Mouse (Mus musculus): ENCODE results near the gene Camta1. TPM values are rescaled to one million over a fixed set of nuclear protein-coding genes. Genes with fewer than 3 reads are reported as not detected.
A peak's percentile ranks its signal among the peaks of the same experiment; 100 is the strongest.

Gene Camta1
- polyA plus RNA-seq, 1 experiment from 2014 or later: 122 TPM

- Histone ChIP-seq H3K27me3 (ENCODE audit: poor library complexity, severe bottlenecking) (no peaks in the 10 kb centered on the region), H3K36me3 (replicated peaks) (no peaks in the 10 kb centered on the region), H3K4me3 (no peak overlapping the region), H3K9me3 (no peaks in the 10 kb centered on the region), H3K27ac (no peak overlapping the region), H3K4me1 (peaks cover 9% of the 10 kb centered on the region; the same call in 1 of the 2 replicates)
- DNase-seq (ENCODE audit: extremely low spot score, low spot score): no peak
- WGBS: 76% methylated on average over 10 of the region's 10 CpGs
Measured at GRCm38 (mm10) chr4:150927789-150928188, 933.9 kb downstream of the Camta1 start.

GRCm38 (mm10) chr4:150926924-150927705, 934.6 kb downstream of the Camta1 start:
- DNase-seq (ENCODE audit: extremely low spot score, low spot score): no peak
- H3K4me3 ChIP-seq: no peak overlapping the region
- 50% methylated on average over 14 of the region's 14 CpGs for WGBS

GRCm38 (mm10) chr4:150925923-150926322, 935.8 kb downstream of the Camta1 start:
- 57% methylated on average over 5 of the region's 5 CpGs for WGBS
- H3K36me3 ChIP-seq (replicated peaks): no peaks in the 10 kb centered on the region
- H3K4me1 ChIP-seq: peaks cover 13% of the 10 kb centered on the region
- H3K27ac ChIP-seq: no peak overlapping the region
- no peak for DNase-seq (ENCODE audit: extremely low spot score, low spot score)
- no peaks in the 10 kb centered on the region for H3K9me3 ChIP-seq
- no peak overlapping the region for H3K4me3 ChIP-seq
- H3K27me3 ChIP-seq (ENCODE audit: poor library complexity, severe bottlenecking): no peaks in the 10 kb centered on the region

More at GRCm38 (mm10) chr4:150926924-150927705, 934.6 kb downstream of the Camta1 start:
- Histone ChIP-seq H3K27me3 (ENCODE audit: poor library complexity, severe bottlenecking) (no peaks in the 10 kb centered on the region), H3K27ac (no peak overlapping the region), H3K4me1 (peaks cover 9% of the 10 kb centered on the region; the same call in 1 of the 2 replicates), H3K9me3 (no peaks in the 10 kb centered on the region), H3K36me3 (replicated peaks) (no peaks in the 10 kb centered on the region)

GRCm38 (mm10) chr4:150924936-150925335, 936.7 kb downstream of the Camta1 start:
- H3K9me3 ChIP-seq: no peaks in the 10 kb centered on the region
- 85% methylated on average over 6 of the region's 6 CpGs for WGBS
- no peak overlapping the region for H3K27ac ChIP-seq
- H3K4me3 ChIP-seq: no peak overlapping the region
- no peak for DNase-seq (ENCODE audit: extremely low spot score, low spot score)
- no peaks in the 10 kb centered on the region for H3K27me3 ChIP-seq (ENCODE audit: poor library complexity, severe bottlenecking)
- no peaks in the 10 kb centered on the region for H3K36me3 ChIP-seq (replicated peaks)
- peaks cover 14% of the 10 kb centered on the region for H3K4me1 ChIP-seq

GRCm38 (mm10) chr4:150924308-150924707, 937.4 kb downstream of the Camta1 start:
- Histone ChIP-seq H3K27ac (no peak overlapping the region), H3K4me1 (peaks cover 14% of the 10 kb centered on the region), H3K4me3 (no peak overlapping the region), H3K9me3 (no peaks in the 10 kb centered on the region), H3K36me3 (replicated peaks) (no peaks in the 10 kb centered on the region), H3K27me3 (ENCODE audit: poor library complexity, severe bottlenecking) (no peaks in the 10 kb centered on the region)
- DNase-seq (ENCODE audit: extremely low spot score, low spot score): no peak
- 87% methylated on average over 13 of the region's 13 CpGs for WGBS

GRCm38 (mm10) chr4:150921206-150921605, 940.5 kb downstream of the Camta1 start:
- WGBS: 84% methylated on average over 8 of the region's 8 CpGs
- 0 out of 2 replicates have a peak overlapping the region, but pooled peaks have one; percentile 3 for H3K27ac ChIP-seq
- no peak for DNase-seq (ENCODE audit: extremely low spot score, low spot score)

GRCm38 (mm10) chr4:150917336-150918027, 944.2 kb downstream of the Camta1 start:
- Histone ChIP-seq H3K36me3 (replicated peaks) (no peaks in the 10 kb centered on the region), H3K27ac (no peak overlapping the region)
- 72% methylated on average over 8 of the region's 8 CpGs for WGBS

More at GRCm38 (mm10) chr4:150921206-150921605, 940.5 kb downstream of the Camta1 start:
- Histone ChIP-seq H3K9me3 (no peaks in the 10 kb centered on the region), H3K4me3 (no peak overlapping the region), H3K4me1 (peaks cover 8% of the 10 kb centered on the region; the same call in 1 of the 2 replicates), H3K27me3 (ENCODE audit: poor library complexity, severe bottlenecking) (no peaks in the 10 kb centered on the region), H3K36me3 (replicated peaks) (no peaks in the 10 kb centered on the region)

GRCm38 (mm10) chr4:150915181-150915906, 946.3 kb downstream of the Camta1 start:
- DNase-seq (ENCODE audit: extremely low spot score, low spot score): no peak
- Histone ChIP-seq H3K27me3 (ENCODE audit: poor library complexity, severe bottlenecking) (no peaks in the 10 kb centered on the region), H3K27ac (peak overlapping the region; percentile 93), H3K9me3 (no peaks in the 10 kb centered on the region), H3K36me3 (replicated peaks) (no peaks in the 10 kb centered on the region), H3K4me1 (peaks cover 30% of the 10 kb centered on the region), H3K4me3 (peak overlapping the region; percentile 74)
- 71% methylated on average over 10 of the region's 10 CpGs for WGBS

More at GRCm38 (mm10) chr4:150917336-150918027, 944.2 kb downstream of the Camta1 start:
- no peak for DNase-seq (ENCODE audit: extremely low spot score, low spot score)
- Histone ChIP-seq H3K4me3 (no peak overlapping the region), H3K9me3 (no peaks in the 10 kb centered on the region), H3K27me3 (ENCODE audit: poor library complexity, severe bottlenecking) (no peaks in the 10 kb centered on the region), H3K4me1 (peaks cover 34% of the 10 kb centered on the region)

- Histone ChIP-seq H3K36me3 (replicated peaks) (no peaks in the 10 kb centered on the region), H3K4me1 (peaks cover 37% of the 10 kb centered on the region), H3K27me3 (ENCODE audit: poor library complexity, severe bottlenecking) (no peaks in the 10 kb centered on the region), H3K4me3 (peak within 1 kb of the TSS; percentile 74), H3K9me3 (no peaks in the 10 kb centered on the region), H3K27ac (peak within 1 kb of the TSS; percentile 93)
- DNase-seq (ENCODE audit: extremely low spot score, low spot score): peak; percentile 95
- WGBS: under 1% methylated on average over 48 of the region's 48 CpGs
Measured at GRCm38 (mm10) chr4:150914290-150914733, 947.4 kb downstream of the Camta1 start, which contains the start of the genes Park7 and Tnfrsf9. Gene Park7, minus strand, starts transcription at chr4:150914437. Gene Tnfrsf9, plus strand, starts transcription at chr4:150914562.

- H3K36me3 ChIP-seq (replicated peaks): no peaks in the 10 kb centered on the region
- no peak for DNase-seq (ENCODE audit: extremely low spot score, low spot score)
- peaks cover 41% of the 10 kb centered on the region for H3K4me1 ChIP-seq
- peak overlapping the region; percentile 93 for H3K27ac ChIP-seq
- H3K4me3 ChIP-seq: peak overlapping the region; percentile 74
- no peaks in the 10 kb centered on the region for H3K9me3 ChIP-seq
- no peaks in the 10 kb centered on the region for H3K27me3 ChIP-seq (ENCODE audit: poor library complexity, severe bottlenecking)
- 24% methylated on average over 12 of the region's 12 CpGs for WGBS
Measured at GRCm38 (mm10) chr4:150913743-150914142, 947.9 kb downstream of the Camta1 start.

GRCm38 (mm10) chr4:150910164-150910951, 951.3 kb downstream of the Camta1 start:
- 85% methylated on average over 19 of the region's 19 CpGs for WGBS

More at GRCm38 (mm10) chr4:150910164-150910951, 951.3 kb downstream of the Camta1 start:
- no peak for DNase-seq (ENCODE audit: extremely low spot score, low spot score)
- Histone ChIP-seq H3K27ac (peak overlapping the region; percentile 91), H3K27me3 (ENCODE audit: poor library complexity, severe bottlenecking) (no peaks in the 10 kb centered on the region), H3K4me3 (peak overlapping the region; percentile 68), H3K36me3 (replicated peaks) (peaks cover 29% of the 10 kb centered on the region), H3K9me3 (no peaks in the 10 kb centered on the region), H3K4me1 (peaks cover 46% of the 10 kb centered on the region)
